Mouse (Mus musculus) liver, embryonic 14.5 days (tissue): Measurements from ENCODE around the gene Aagab. TPM values are rescaled to one million over a fixed set of nuclear protein-coding genes. Genes with fewer than 3 reads are reported as not detected.

ENCODE experiments used
- ATAC-seq: fragments of 200-750 bp; cut with Nextera tagmentation; 2 replicates; pipeline ENCODE4 v1.8.0; 2017; ENCODE audit warnings: moderate number of reproducible peaks, mild to moderate bottlenecking, moderate library complexity; ENCODE audit not compliant: insufficient read depth
- DNase-seq, 3 experiments: peaks; one replicate each; pipeline ENCODE4 v3.0.0-alpha.2; 2012 to 2013; ENCODE audit warnings: low read depth in 3 of 3, low spot score in 3 of 3
- H3K27ac ChIP-seq: fragments of 300-500 bp; sonication (generic); 2 replicates; pipeline ENCODE4 v1.5.1; 2014; ENCODE audit warnings: moderate library complexity, mild to moderate bottlenecking, control low read depth, inconsistent platforms
- H3K27me3 ChIP-seq: fragments of 300-500 bp; sonication (generic); 2 replicates; pipeline ENCODE4 v1.6.1; 2014; ENCODE audit warnings: mild to moderate bottlenecking, low read length, moderate library complexity; ENCODE audit not compliant: control insufficient read depth, insufficient read depth
- H3K36me3 ChIP-seq: fragments of 300-500 bp; sonication (generic); replicated peaks from 2 replicates; pipeline ENCODE4 v1.6.1; 2014; ENCODE audit warnings: low read depth; ENCODE audit not compliant: control insufficient read depth, insufficient read depth
- H3K4me1 ChIP-seq, 2 experiments: fragments of 200-500 bp in 1 of 2; fragments of 300-500 bp in 1 of 2; sonication (generic) in 1 of 2; replicated peaks; 2 replicates each; pipeline ENCODE4 v1.6.1; 2012 to 2014; ENCODE audit warnings: antibody characterized with exemption in 1 of 2, inconsistent platforms in 1 of 2, low read length in 1 of 2; ENCODE audit not compliant: control insufficient read depth in 2 of 2, insufficient read depth in 2 of 2
- H3K4me2 ChIP-seq: fragments of 300-500 bp; sonication (generic); 2 replicates; pipeline ENCODE4 v1.6.1; 2014; ENCODE audit warnings: low read depth, mild to moderate bottlenecking, control low read depth, moderate library complexity
- H3K4me3 ChIP-seq, 2 experiments: fragments of 200-500 bp in 1 of 2; fragments of 300-500 bp in 1 of 2; sonication (generic) in 1 of 2; 2 replicates each; pipeline ENCODE4 v1.5.1; 2012 to 2014; ENCODE audit warnings: low read depth in 2 of 2, low read length in 2 of 2, mild to moderate bottlenecking in 2 of 2, control low read depth in 1 of 2, inconsistent platforms in 1 of 2, moderate library complexity in 1 of 2; ENCODE audit not compliant: insufficient read depth in 1 of 2
- H3K9ac ChIP-seq: fragments of 300-500 bp; sonication (generic); replicated peaks from 2 replicates; pipeline ENCODE4 v1.6.1; 2014; ENCODE audit warnings: mild to moderate bottlenecking, control low read depth, moderate library complexity
- H3K9me3 ChIP-seq: fragments of 300-500 bp; sonication (generic); 2 replicates; pipeline ENCODE4 v1.6.1; 2016; ENCODE audit warnings: low read length, mixed read lengths; ENCODE audit not compliant: control insufficient read depth
- CTCF ChIP-seq: IDR thresholded peaks from 2 replicates; pipeline ENCODE4 v1.5.1; 2016; ENCODE audit warnings: antibody characterized with exemption, low read depth, control low read depth
- EP300 ChIP-seq: IDR thresholded peaks from 2 replicates; pipeline ENCODE4 v1.6.1; 2016; ENCODE audit warnings: antibody characterized with exemption, low read depth
- WGBS: fragments of 180-500 bp; shearing (Covaris S2); extraction: QIAGEN DNeasy Blood & Tissue Kit; methylation state at CpG from one replicate; pipeline ENCODE4 v1.1.7; 2014; ENCODE audit not compliant: insufficient replicate concordance; 5-methylcytosine and 5-hydroxymethylcytosine counted together
- polyA plus RNA-seq, 2 experiments: library from polyadenylated mRNA; depleted of rRNA in 1 of 2; stranded (reverse) in 1 of 2; unstranded in 1 of 2; fragments of >200 nt; fragmentation: Nextera tagmentation in 1 of 2; extraction: Ambion mirVana in 1 of 2; gene quantifications; 2 replicates each; pipeline versions ENCODE4 v1.2.1 to v1.2.3; 2012 to 2014

Aagab gene
- polyA plus RNA-seq, 2 experiments, result 6.9 to 15.0 TPM

- Histone ChIP-seq H3K27ac (no peak overlapping the region), H3K4me2 (no peak overlapping the region), H3K4me3 (no peak overlapping the region), H3K9me3 (no peaks in the 10 kb centered on the region), H3K4me1 (no peaks in the 10 kb centered on the region), H3K9ac (no peak overlapping the region), H3K36me3 (peaks cover 12% of the 10 kb centered on the region), H3K27me3 (no peaks in the 10 kb centered on the region)
- ATAC-seq, result no peak
- TF ChIP-seq EP300, result no peak
- TF ChIP-seq CTCF, result no peak
- 69% methylated on average over 7 of the region's 7 CpGs for WGBS
- DNase-seq, result no peak
These were observed 33.7 kb downstream of the Aagab start for GRCm38 (mm10) chr9:63636113-63636512.

- Histone ChIP-seq H3K27me3 (no peaks in the 10 kb centered on the region), H3K4me1 (no peaks in the 10 kb centered on the region), H3K9me3 (no peaks in the 10 kb centered on the region), H3K36me3 (peaks cover 12% of the 10 kb centered on the region; the same call in 1 of the 2 replicates), H3K4me2 (no peak overlapping the region), H3K27ac (no peak overlapping the region), H3K9ac (no peak overlapping the region), H3K4me3 (no peak overlapping the region)
- WGBS, result 79% methylated on average over 4 of the region's 4 CpGs
- no peak for DNase-seq
- no peak for ATAC-seq
- no peak for TF ChIP-seq CTCF
- no peak for TF ChIP-seq EP300
These were observed 39.7 kb downstream of the Aagab start for GRCm38 (mm10) chr9:63641983-63642646.

- DNase-seq (no peak), ATAC-seq (no peak)
- Histone ChIP-seq H3K4me3 (no peak overlapping the region), H3K27me3 (no peaks in the 10 kb centered on the region), H3K9ac (no peak overlapping the region), H3K9me3 (no peaks in the 10 kb centered on the region), H3K27ac (no peak overlapping the region), H3K4me2 (no peak overlapping the region), H3K4me1 (no peaks in the 10 kb centered on the region), H3K36me3 (peaks cover 7% of the 10 kb centered on the region; the same call in 1 of the 2 replicates)
- WGBS, result 80% methylated on average over 6 of the region's 6 CpGs
- no peak for TF ChIP-seq CTCF
- TF ChIP-seq EP300, result no peak
These were observed 41.6 kb downstream of the Aagab start for GRCm38 (mm10) chr9:63644011-63644410.

- no peaks in the 10 kb centered on the region for H3K27me3 ChIP-seq
- no peaks in the 10 kb centered on the region for H3K9me3 ChIP-seq
- no peak overlapping the region for H3K9ac ChIP-seq
- no peaks in the 10 kb centered on the region for H3K4me1 ChIP-seq
- H3K36me3 ChIP-seq, result peaks cover 4% of the 10 kb centered on the region; the same call in 1 of the 2 replicates
- H3K27ac ChIP-seq, result no peak overlapping the region
- DNase-seq (no peak), ATAC-seq (no peak)
- no peak overlapping the region for H3K4me3 ChIP-seq
- H3K4me2 ChIP-seq, result no peak overlapping the region
- 77% methylated on average over 8 of the region's 8 CpGs for WGBS
- TF ChIP-seq CTCF, result no peak
- TF ChIP-seq EP300, result no peak
These were observed 42.6 kb downstream of the Aagab start for GRCm38 (mm10) chr9:63645084-63645483.

GRCm38 (mm10) chr9:63647581-63648519 is 45.4 kb downstream of the Aagab start:
- H3K4me3 ChIP-seq, result no peak overlapping the region
- H3K27ac ChIP-seq, result no peak overlapping the region
- H3K9ac ChIP-seq, result no peak overlapping the region
- peaks cover 2% of the 10 kb centered on the region; the same call in 1 of the 2 replicates for H3K36me3 ChIP-seq
- H3K4me2 ChIP-seq, result no peak overlapping the region
- no peaks in the 10 kb centered on the region for H3K4me1 ChIP-seq
- H3K9me3 ChIP-seq, result no peaks in the 10 kb centered on the region
- DNase-seq, result no peak
- H3K27me3 ChIP-seq, result no peaks in the 10 kb centered on the region
- TF ChIP-seq CTCF (no peak), EP300 (no peak)
- ATAC-seq, result no peak
- WGBS, result 65% methylated on average over 9 of the region's 9 CpGs
